Mouse (Mus musculus): Measurements from ENCODE around the gene Stpg1.

DNA sequence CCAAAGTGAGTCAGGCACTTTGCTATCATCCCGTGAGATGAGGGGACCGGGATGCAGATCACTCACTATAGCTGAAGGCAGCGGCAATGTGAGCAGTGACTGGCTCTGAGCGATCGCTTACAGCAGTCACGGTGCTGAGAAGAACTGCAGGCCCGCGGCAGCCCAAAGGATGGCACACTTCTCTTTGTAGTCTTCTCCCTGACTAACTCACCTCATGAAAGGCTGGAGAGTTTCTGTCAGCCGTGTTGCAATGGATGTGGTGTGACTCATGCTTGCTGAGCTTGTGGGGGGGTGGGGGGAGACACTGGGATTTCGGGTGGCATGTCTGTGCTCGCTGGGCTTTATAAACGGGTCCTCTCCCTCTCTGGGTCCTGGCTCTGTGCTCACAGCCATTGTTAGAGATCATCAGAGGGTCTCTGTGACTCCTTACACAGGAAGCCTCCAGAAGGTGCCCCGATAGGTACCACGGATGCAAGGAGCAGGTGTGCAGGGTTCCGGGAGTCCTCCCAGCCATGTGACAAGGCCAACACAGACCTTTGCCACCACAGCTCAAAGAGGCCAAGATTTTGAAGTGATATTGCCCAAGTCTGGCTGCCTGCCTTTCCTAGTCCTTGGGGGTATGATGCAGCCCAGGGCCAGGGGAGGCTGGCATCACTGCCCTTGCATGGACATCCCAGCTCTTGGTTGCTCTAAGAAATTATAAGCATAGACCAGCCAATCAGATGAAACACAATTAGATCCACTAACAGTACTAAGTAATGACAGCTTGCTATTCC is 81.0 kb downstream of the Stpg1 start:
- TF ChIP-seq POLR2A (IDR thresholded peaks at IDR 0.05; ENCODE audit: control insufficient read depth, extremely low read depth, insufficient read depth, low read length, poor library complexity) (no peak), CTCF (IDR thresholded peaks at IDR 0.05; ENCODE audit: borderline replicate concordance, control insufficient read depth, extremely low read depth, insufficient read depth, low read length, poor library complexity) (no peak)

Measured in thymus, adult 2 months (tissue).